Mouse (Mus musculus): Measurements from ENCODE around the gene Tmem183a. TPM values are rescaled to one million over a fixed set of nuclear protein-coding genes. Genes with fewer than 3 reads are reported as not detected.
A peak's percentile ranks its signal among the peaks of the same experiment; 100 is the strongest.

The Tmem183a gene
- total RNA-seq, 2 experiments from 2014 or later, result 73.5 to 76.7 TPM

DNA sequence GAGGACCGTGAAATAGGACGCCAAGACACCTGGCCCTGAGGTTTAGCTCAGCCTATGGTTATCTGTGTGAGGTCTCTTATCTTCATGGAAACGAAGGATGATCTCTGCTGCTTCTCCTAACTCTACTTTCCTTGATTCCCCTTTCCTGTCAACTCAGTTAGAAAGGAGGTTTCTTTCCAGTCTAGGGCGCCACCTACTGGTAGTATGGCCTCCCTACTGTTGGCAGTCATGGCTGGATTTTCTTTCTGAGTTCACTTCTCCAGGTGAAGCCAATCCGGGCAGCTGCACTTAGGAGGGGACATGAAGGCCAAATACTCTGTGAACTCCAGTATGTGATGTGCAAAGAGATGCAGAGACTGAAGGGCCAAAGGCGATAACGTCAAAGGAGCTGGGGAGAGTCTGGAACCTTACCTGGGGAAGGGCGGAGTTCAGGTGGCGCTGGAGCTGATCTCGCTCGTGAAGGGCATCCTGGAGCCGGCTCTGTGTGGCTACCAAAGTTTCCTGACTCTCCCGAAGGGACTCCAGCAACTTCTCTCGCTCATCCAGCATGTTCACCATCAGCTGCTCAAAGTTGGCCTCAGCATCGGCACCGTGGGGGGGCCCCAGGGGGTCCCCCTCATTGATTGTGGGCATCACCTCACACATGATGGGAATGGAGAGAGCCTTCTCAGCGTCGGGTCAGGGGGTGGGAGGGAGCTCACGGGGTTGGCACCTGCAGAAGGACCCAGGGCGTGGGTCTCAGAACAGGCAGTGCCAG, 29.7 kb downstream of the Tmem183a start:
- peak; percentile 74 to 90 for DNase-seq (ENCODE audit: low spot score in 2 of 2)
- Histone ChIP-seq H3K4me3 (no peak overlapping the region; the same call in 1 of the 2 replicates), H3K27ac (peak overlapping the region; percentile 73)
- peak; percentile 95 for TF ChIP-seq CTCF (conservative IDR thresholded peaks at IDR 0.05)

DNA sequence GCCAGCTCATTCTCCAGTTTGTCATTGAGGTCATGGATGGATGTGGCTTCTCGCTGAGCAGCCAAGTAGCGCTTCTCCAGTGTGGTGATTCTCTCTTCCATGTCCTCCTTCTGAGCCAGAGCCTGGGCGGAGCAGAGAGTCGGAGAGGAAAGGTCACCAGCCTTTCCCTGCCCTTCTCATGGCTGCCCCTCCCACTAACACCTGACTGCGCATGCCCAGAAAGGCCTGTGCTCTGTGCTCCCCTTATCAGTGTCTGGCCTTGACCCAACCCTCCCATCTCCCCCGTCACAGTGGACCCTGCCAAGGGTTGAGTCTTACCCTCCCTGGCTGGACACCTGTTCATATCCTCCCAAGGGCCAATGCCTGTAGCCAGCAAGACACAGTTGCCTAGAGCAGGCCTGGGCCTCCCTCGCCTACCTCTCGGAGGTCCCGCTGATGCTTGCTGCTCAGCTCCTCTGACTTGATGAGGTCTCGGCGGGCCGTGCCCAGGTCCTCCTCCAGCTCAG, 34.9 kb downstream of the Tmem183a start:
- TF ChIP-seq CTCF (conservative IDR thresholded peaks at IDR 0.05), result no peak
- Histone ChIP-seq H3K27ac (no peak overlapping the region), H3K4me3 (no peak overlapping the region)
- no peak for DNase-seq (ENCODE audit: low spot score in 2 of 2)

GRCm38 (mm10) chr1:134322591-134322990, 39.2 kb downstream of the Tmem183a start:
- TF ChIP-seq CTCF (conservative IDR thresholded peaks at IDR 0.05), result peak; percentile 79
- no peak overlapping the region for H3K27ac ChIP-seq
- no peak overlapping the region for H3K4me3 ChIP-seq
- DNase-seq (ENCODE audit: low spot score in 2 of 2), result peak; percentile 54 to 58

GRCm38 (mm10) chr1:134320691-134321301, 41.0 kb downstream of the Tmem183a start:
- H3K4me3 ChIP-seq, result no peak overlapping the region
- no peak overlapping the region for H3K27ac ChIP-seq
- DNase-seq (ENCODE audit: low spot score in 2 of 2), result no peak
- TF ChIP-seq CTCF (conservative IDR thresholded peaks at IDR 0.05), result no peak

GRCm38 (mm10) chr1:134318261-134318660, 43.5 kb downstream of the Tmem183a start:
- no peak overlapping the region for H3K4me3 ChIP-seq
- H3K27ac ChIP-seq, result no peak overlapping the region
- DNase-seq (ENCODE audit: low spot score in 2 of 2), result no peak
- TF ChIP-seq CTCF (conservative IDR thresholded peaks at IDR 0.05), result no peak

GRCm38 (mm10) chr1:134316361-134316760, 45.4 kb downstream of the Tmem183a start:
- no peak for TF ChIP-seq CTCF (conservative IDR thresholded peaks at IDR 0.05)
- no peak for DNase-seq (ENCODE audit: low spot score in 2 of 2)
- Histone ChIP-seq H3K4me3 (no peak overlapping the region), H3K27ac (no peak overlapping the region)

DNA sequence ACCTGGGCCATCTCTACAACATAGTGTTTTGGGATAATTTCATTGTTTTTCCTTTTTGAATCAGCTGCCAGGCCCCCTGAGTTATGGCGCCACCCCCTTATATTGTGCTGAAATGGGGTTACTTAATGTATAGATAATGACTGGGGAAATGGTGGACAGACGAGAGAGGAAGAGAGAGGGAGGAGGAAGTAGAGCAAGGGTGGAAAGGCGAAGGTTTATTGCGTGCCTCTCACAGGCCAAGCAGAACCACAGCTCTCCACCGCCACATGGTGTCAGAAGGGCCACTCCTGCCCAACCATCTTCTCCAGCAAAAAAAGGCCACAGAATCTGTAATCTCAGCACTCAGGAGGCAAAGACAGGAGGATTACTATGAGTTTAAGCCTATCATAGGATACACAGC, 46.6 kb downstream of the Tmem183a start:
- Histone ChIP-seq H3K4me3 (no peak overlapping the region), H3K27ac (no peak overlapping the region)
- no peak for DNase-seq (ENCODE audit: low spot score in 2 of 2)
- no peak for TF ChIP-seq CTCF (conservative IDR thresholded peaks at IDR 0.05)

- no peak for TF ChIP-seq CTCF (conservative IDR thresholded peaks at IDR 0.05)
- DNase-seq (ENCODE audit: low spot score in 2 of 2), result peak in 1 of 2 experiments; percentile 57
- Histone ChIP-seq H3K27ac (peak overlapping the region; percentile 67), H3K4me3 (no peak overlapping the region)
These were observed 50.0 kb downstream of the Tmem183a start for GRCm38 (mm10) chr1:134311760-134312159.

DNA sequence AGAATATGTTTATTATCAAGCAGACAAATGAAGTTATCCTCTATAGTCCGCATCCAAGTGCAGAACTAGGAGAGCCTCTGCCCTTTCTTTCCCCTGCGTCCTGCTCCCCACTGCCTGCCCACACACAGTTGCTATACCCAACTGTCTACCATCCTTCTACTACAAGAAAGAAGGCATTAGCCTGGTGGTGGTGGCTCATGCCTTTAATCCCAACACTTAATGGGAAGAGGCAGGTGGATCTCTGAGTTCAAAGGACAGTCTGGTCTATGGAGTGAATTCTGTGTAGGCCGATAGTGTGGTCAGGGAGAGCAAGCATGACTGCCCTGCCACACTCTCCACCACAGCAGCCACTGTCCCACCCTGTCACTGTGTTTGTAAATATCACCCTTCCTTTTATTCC, 51.0 kb downstream of the Tmem183a start:
- DNase-seq (ENCODE audit: low spot score in 2 of 2), result no peak
- no peak overlapping the region for H3K4me3 ChIP-seq
- TF ChIP-seq CTCF (conservative IDR thresholded peaks at IDR 0.05), result no peak
- H3K27ac ChIP-seq, result 0 out of 2 replicates have a peak overlapping the region, but pooled peaks have one; percentile 1

GRCm38 (mm10) chr1:134310291-134310690, 51.5 kb downstream of the Tmem183a start:
- no peak overlapping the region for H3K4me3 ChIP-seq
- DNase-seq (ENCODE audit: low spot score in 2 of 2), result no peak
- H3K27ac ChIP-seq, result 0 out of 2 replicates have a peak overlapping the region, but pooled peaks have one; percentile 1
- no peak for TF ChIP-seq CTCF (conservative IDR thresholded peaks at IDR 0.05)

DNA sequence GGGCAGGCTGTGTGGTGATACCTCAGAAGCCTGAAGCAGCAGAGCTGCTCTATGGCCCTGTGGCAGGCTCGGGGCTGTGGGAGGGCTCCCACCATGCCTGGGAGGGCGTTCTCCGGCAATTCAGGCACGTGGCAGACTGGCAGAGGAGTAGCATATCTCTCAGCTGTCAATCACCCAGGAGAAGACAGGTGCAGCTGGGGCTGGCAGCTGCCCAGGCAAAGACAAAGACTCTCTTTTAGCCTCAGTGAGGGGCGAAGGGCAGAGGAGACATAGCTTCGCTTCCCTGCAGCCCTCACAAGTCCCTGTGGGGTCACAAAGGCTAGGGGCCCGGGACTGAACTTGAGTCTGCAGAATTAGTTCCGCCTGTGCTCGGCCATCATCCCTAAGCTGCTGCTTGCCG, 54.4 kb downstream of the Tmem183a start:
- Histone ChIP-seq H3K4me3 (no peak overlapping the region), H3K27ac (no peak overlapping the region)
- TF ChIP-seq CTCF (conservative IDR thresholded peaks at IDR 0.05), result no peak
- DNase-seq (ENCODE audit: low spot score in 2 of 2), result no peak

GRCm38 (mm10) chr1:134304940-134305339, 56.8 kb downstream of the Tmem183a start:
- Histone ChIP-seq H3K4me3 (no peak overlapping the region), H3K27ac (0 out of 2 replicates have a peak overlapping the region, but pooled peaks have one; percentile 53)
- TF ChIP-seq CTCF (conservative IDR thresholded peaks at IDR 0.05), result no peak
- DNase-seq (ENCODE audit: low spot score in 2 of 2), result no peak

DNA sequence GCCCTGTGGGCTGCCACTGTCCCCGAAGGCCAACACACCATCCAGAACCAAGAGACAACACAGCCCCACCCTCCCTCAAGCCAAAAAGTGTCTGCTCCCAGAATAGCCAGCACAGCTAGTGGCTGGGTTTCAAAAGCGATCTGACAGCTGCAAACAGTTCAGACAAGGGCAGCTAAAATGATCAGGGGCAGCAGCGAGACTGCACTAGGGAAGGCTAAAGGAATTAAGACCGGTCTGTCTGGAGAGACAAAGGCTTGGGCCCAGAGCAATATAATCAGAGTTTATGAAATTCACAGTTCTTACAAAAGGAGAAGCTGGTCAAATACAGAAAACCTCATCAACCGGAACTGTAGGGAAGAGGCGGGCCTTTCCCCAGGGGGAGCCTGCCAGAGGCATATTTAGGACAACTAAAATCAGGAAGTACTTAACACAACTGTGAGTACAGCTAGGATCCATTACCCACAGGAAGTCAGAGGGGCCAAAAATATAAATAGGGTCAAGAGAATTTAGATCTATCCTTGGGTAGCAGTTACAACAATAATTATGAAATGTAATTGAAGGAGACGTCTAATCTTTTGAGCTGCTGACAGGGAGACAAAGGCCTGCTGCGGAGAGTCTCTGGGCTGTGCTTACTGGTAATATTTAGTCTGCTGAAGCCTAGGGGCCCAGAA, 59.1 kb downstream of the Tmem183a start:
- H3K27ac ChIP-seq, result peak overlapping the region; percentile 63
- no peak overlapping the region for H3K4me3 ChIP-seq
- DNase-seq (ENCODE audit: low spot score in 2 of 2), result no peak
- TF ChIP-seq CTCF (conservative IDR thresholded peaks at IDR 0.05), result no peak

All from layer of hippocampus, adult 2 months (tissue).